ENCODE assay signal across 18 mouse cellular contexts in the genomic region with DNA sequence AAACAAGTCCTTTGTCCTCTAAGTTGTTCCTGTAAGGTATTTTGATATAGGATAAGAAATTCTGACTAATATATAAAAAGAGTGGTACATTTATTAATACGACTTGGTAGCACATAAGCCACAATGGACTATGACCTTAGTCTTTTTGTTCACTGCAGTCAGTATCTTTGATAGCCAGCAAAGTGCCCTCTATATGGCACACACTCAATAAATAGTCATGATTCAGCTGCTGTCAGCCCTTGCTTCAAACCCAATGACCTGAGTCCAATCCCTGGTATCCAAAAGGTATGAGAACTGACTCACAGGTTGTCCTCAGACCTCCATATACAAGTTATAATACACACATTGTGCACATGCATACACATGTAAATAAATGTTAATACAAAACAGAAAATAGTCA.
"Had no signal": no experiment of that assay in that cellular context is flagged by ENCODE, and none has a peak within 500 bp of the region (broad histone marks: within the 10 kb centered on the region; RNA-seq: fewer than 3 reads in every experiment).

No protein-coding gene starts in this region.

- H3K27me3 ChIP-seq: midbrain, embryonic 12.5 days; neural tube, embryonic 13.5 days; neural tube, embryonic 15.5 days; stomach, embryonic 15.5 days had no signal

- DNase-seq: lung, adult 18-20 months; lung, embryonic 14.5 days; lung, postnatal 10 days; lung, postnatal 4 days; midbrain, embryonic 14.5 days; retina, postnatal 1 day; right cerebral cortex, adult 18-20 months; right cerebral cortex, postnatal 25 days; thymus, adult 18-20 months; thymus, postnatal 14 days; thymus, postnatal 36 days had no signal

- H3K4me3 ChIP-seq: midbrain, embryonic 10.5 days; midbrain, embryonic 12.5 days; myocyte; neural tube, embryonic 13.5 days; neural tube, embryonic 15.5 days; stomach, embryonic 15.5 days had no signal

- H3K9ac ChIP-seq: lung, embryonic 14.5 days; midbrain, embryonic 12.5 days; neural tube, embryonic 13.5 days; neural tube, embryonic 15.5 days; stomach, embryonic 15.5 days had no signal

- H3K36me3 ChIP-seq: midbrain, embryonic 10.5 days; midbrain, embryonic 12.5 days; neural tube, embryonic 13.5 days; neural tube, embryonic 15.5 days; stomach, embryonic 15.5 days had no signal

- ATAC-seq: midbrain, embryonic 16.5 days had no signal

- H3K27ac ChIP-seq: midbrain, embryonic 10.5 days; midbrain, embryonic 12.5 days; neural tube, embryonic 13.5 days; neural tube, embryonic 15.5 days; stomach, embryonic 15.5 days had no signal

- H3K4me1 ChIP-seq: midbrain, embryonic 12.5 days; neural tube, embryonic 15.5 days; stomach, embryonic 15.5 days had no signal

- H3K9me3 ChIP-seq: midbrain, embryonic 10.5 days; midbrain, embryonic 12.5 days; neural tube, embryonic 13.5 days; neural tube, embryonic 15.5 days; stomach, embryonic 15.5 days had no signal

- H3K4me2 ChIP-seq: lung, embryonic 14.5 days; midbrain, embryonic 12.5 days; neural tube, embryonic 13.5 days; neural tube, embryonic 15.5 days; stomach, embryonic 15.5 days had no signal
